Mouse (Mus musculus) heart, adult 2 months (tissue): ENCODE data around the gene Vmn1r86.
"Not testable (repeated sequence)": the region's sequence is repeated elsewhere in the genome, so short reads cannot be mapped to it uniquely, and the experiment has no call there.

Source experiments
- CTCF ChIP-seq: fragments of 200-600 bp; IDR thresholded peaks from 2 replicates; pipeline ENCODE4 v1.8.1; 2022; ENCODE audit warnings: antibody characterized with exemption, mild to moderate bottlenecking, moderate library complexity
- EP300 ChIP-seq: fragments of 200-500 bp; IDR thresholded peaks from 2 replicates; pipeline ENCODE4 v1.6.1; 2011; ENCODE audit warnings: low read depth, low read length, control low read depth; ENCODE audit not compliant: insufficient read depth
- POLR2A ChIP-seq: fragments of 200-500 bp; IDR thresholded peaks from 2 replicates; pipeline ENCODE4 v1.6.1; 2011; ENCODE audit warnings: mild to moderate bottlenecking, low read depth, low read length, control low read depth; ENCODE audit not compliant: insufficient read depth

DNA sequence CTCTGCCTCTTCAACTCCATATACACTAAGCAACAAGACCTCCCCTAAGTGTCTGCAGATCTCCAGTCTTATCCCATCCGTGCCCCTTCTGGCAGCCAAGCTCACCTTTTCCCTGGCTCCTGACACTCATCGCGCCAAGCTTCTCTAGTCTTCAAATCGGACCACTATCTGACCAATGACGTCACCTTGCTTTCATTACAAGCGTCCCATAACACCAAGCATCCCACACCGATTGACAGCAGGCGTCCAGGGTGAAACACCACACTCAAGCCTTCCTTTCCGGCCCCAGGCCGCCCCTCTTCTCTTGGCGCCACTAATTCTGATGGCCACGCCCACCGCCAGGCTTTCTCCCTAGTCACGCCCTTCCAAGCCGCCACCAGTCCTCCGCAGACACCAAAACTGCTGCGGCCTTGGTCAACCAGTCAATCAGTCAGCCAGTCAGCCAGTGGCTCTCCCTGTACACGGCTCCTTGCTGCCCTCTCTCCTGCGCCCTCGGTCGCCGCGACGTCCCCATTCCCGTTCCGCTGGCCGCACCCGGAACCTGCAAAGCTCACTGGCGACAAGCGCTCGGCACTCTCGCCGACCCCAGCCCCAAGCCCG lies 3.9 kb upstream of the Vmn1r86 start:
- not testable (repeated sequence) for TF ChIP-seq CTCF, EP300, POLR2A
